In genomic region chr3:69594071-69594470, GRCm38 (mm10) we compare ENCODE assay signal across 20 mouse cellular contexts. TPM values are rescaled to one million over a fixed set of nuclear protein-coding genes. Genes with fewer than 3 reads are reported as not detected.
DNase-seq lines count a peak whose midpoint lies in the region; ATAC-seq and TF ChIP-seq lines count a peak whose summit lies in the region.
"Had no signal": no experiment of that assay in that cellular context is flagged by ENCODE, and none has a peak within 500 bp of the region (broad histone marks: within the 10 kb centered on the region; RNA-seq: fewer than 3 reads in every experiment).

No protein-coding gene starts in this region.

- H3K9me3 ChIP-seq in kidney, postnatal 0 days (replicated peaks; ENCODE audit: low read length) = no peaks in the 10 kb centered on the region
- H3K9me3 ChIP-seq in megakaryocyte, embryonic 14.5 days = peaks cover 10% of the 10 kb centered on the region; the same call in 1 of the 2 replicates
- no peaks in the 10 kb centered on the region for H3K9me3 ChIP-seq in stomach, postnatal 0 days (ENCODE audit: control insufficient read depth, low read length)
- no peaks in the 10 kb centered on the region for H3K9me3 ChIP-seq in intestine, embryonic 15.5 days
- H3K9me3 ChIP-seq: embryonic facial prominence, embryonic 15.5 days; hindbrain, embryonic 15.5 days; lung, embryonic 15.5 days had no signal

- no peaks in the 10 kb centered on the region for H3K27me3 ChIP-seq in kidney, postnatal 0 days (ENCODE audit: insufficient read depth, low read length)
- H3K27me3 ChIP-seq in megakaryocyte, embryonic 14.5 days (replicated peaks) = peaks cover 23% of the 10 kb centered on the region
- H3K27me3 ChIP-seq in stomach, postnatal 0 days (ENCODE audit: control insufficient read depth, insufficient read depth, low read length) = no peaks in the 10 kb centered on the region
- H3K27me3 ChIP-seq in intestine, embryonic 15.5 days (replicated peaks) = no peaks in the 10 kb centered on the region
- H3K27me3 ChIP-seq: CH12.LX; embryonic facial prominence, embryonic 15.5 days; hindbrain, embryonic 15.5 days; lung, embryonic 15.5 days had no signal

- no peak overlapping the region for H3K9ac ChIP-seq in kidney, postnatal 0 days (ENCODE audit: low read depth, low read length)
- H3K9ac ChIP-seq in stomach, postnatal 0 days (ENCODE audit: low read length) = no peak overlapping the region
- no peak overlapping the region for H3K9ac ChIP-seq in intestine, embryonic 15.5 days
- H3K9ac ChIP-seq: embryonic facial prominence, embryonic 15.5 days; hindbrain, embryonic 15.5 days; lung, embryonic 15.5 days had no signal

- H3K36me3 ChIP-seq in kidney, postnatal 0 days (ENCODE audit: insufficient read depth, low read length) = no peaks in the 10 kb centered on the region
- H3K36me3 ChIP-seq in megakaryocyte, embryonic 14.5 days (replicated peaks; ENCODE audit: low read length) = no peaks in the 10 kb centered on the region
- no peaks in the 10 kb centered on the region for H3K36me3 ChIP-seq in stomach, postnatal 0 days (ENCODE audit: control insufficient read depth, insufficient read depth, low read length)
- no peaks in the 10 kb centered on the region for H3K36me3 ChIP-seq in intestine, embryonic 15.5 days
- H3K36me3 ChIP-seq: embryonic facial prominence, embryonic 15.5 days; lung, embryonic 15.5 days had no signal

- peak; percentile 18; the same call in 1 of the 2 replicates for TF ChIP-seq CTCF in kidney, postnatal 0 days (IDR thresholded peaks at IDR 0.05; ENCODE audit: low read depth)
- peak; percentile 19 for TF ChIP-seq CTCF in stomach, postnatal 0 days (IDR thresholded peaks at IDR 0.05; ENCODE audit: low read depth)

- no peaks in the 10 kb centered on the region for H3K4me1 ChIP-seq in kidney, postnatal 0 days (replicated peaks; ENCODE audit: insufficient read depth, low read length)
- peaks cover 9% of the 10 kb centered on the region; the same call in 1 of the 2 replicates for H3K4me1 ChIP-seq in megakaryocyte, embryonic 14.5 days
- H3K4me1 ChIP-seq in stomach, postnatal 0 days (replicated peaks; ENCODE audit: control insufficient read depth, insufficient read depth) = no peaks in the 10 kb centered on the region
- peaks cover 1% of the 10 kb centered on the region; the same call in 1 of the 2 replicates for H3K4me1 ChIP-seq in intestine, embryonic 15.5 days (replicated peaks)
- H3K4me1 ChIP-seq: embryonic facial prominence, embryonic 15.5 days had no signal

- DNase-seq in adrenal gland, postnatal 14 days = peak; percentile 20
- no peak for DNase-seq in adrenal gland, postnatal 4 days (ENCODE audit: low spot score in 2 of 2)
- peak; percentile 27 for DNase-seq in kidney, postnatal 0 days (ENCODE audit: low spot score)
- no peak for DNase-seq in kidney, adult 9 months
- no peak for DNase-seq in stomach, postnatal 0 days (ENCODE audit: low spot score)
- DNase-seq: cerebellum, adult 18-20 months; gastrocnemius, postnatal 25 days; kidney, adult 11 months; kidney, postnatal 25 days; layer of hippocampus, postnatal 36 days; thymus, postnatal 36 days had no signal

- no peak overlapping the region for H3K4me2 ChIP-seq in kidney, postnatal 0 days (ENCODE audit: low read length)
- no peak overlapping the region for H3K4me2 ChIP-seq in stomach, postnatal 0 days (replicated peaks; ENCODE audit: low read depth)
- no peak overlapping the region for H3K4me2 ChIP-seq in intestine, embryonic 15.5 days (replicated peaks)
- H3K4me2 ChIP-seq: embryonic facial prominence, embryonic 15.5 days; hindbrain, embryonic 15.5 days; lung, embryonic 15.5 days had no signal

- TF ChIP-seq EP300 in stomach, postnatal 0 days (optimal IDR thresholded peaks at IDR 0.05) = no peak

- ATAC-seq in kidney, postnatal 0 days (replicated peaks; ENCODE audit: low FRiP score, low read depth) = no peak
- no peak for ATAC-seq in megakaryocyte, adult 5-6 weeks (ENCODE audit: poor library complexity, severe bottlenecking)
- ATAC-seq in stomach, postnatal 0 days (ENCODE audit: low FRiP score, low TSS enrichment) = no peak
- ATAC-seq in intestine, embryonic 15.5 days = no peak; the same call in 1 of the 2 replicates
- ATAC-seq: activated CD4-positive, CD25-positive, alpha-beta regulatory T cell, adult 4 months had no signal

- H3K4me3 ChIP-seq in kidney, postnatal 0 days (replicated peaks; ENCODE audit: low read depth, low read length) = no peak overlapping the region
- peak overlapping the region; percentile 23 for H3K4me3 ChIP-seq in megakaryocyte, embryonic 14.5 days (replicated peaks)
- H3K4me3 ChIP-seq in stomach, postnatal 0 days (ENCODE audit: low read depth, low read length) = no peak overlapping the region
- no peak overlapping the region for H3K4me3 ChIP-seq in intestine, embryonic 15.5 days (replicated peaks)
- H3K4me3 ChIP-seq: embryonic facial prominence, embryonic 15.5 days; forebrain, embryonic 10.5 days; hindbrain, embryonic 15.5 days; lung, embryonic 15.5 days had no signal

- WGBS in kidney, postnatal 0 days = 73% methylated on average over 9 of the region's 9 CpGs
- WGBS in stomach, postnatal 0 days = 60% methylated on average over 9 of the region's 9 CpGs
- 66% methylated on average over 9 of the region's 9 CpGs for WGBS in intestine, embryonic 15.5 days

- H3K27ac ChIP-seq in kidney, postnatal 0 days = no peak overlapping the region
- H3K27ac ChIP-seq in stomach, postnatal 0 days (replicated peaks) = no peak overlapping the region
- no peak overlapping the region for H3K27ac ChIP-seq in intestine, embryonic 15.5 days
- H3K27ac ChIP-seq: embryonic facial prominence, embryonic 15.5 days; forebrain, embryonic 10.5 days; hindbrain, embryonic 15.5 days; lung, embryonic 15.5 days had no signal

RNA-seq across cellular contexts. Expression of gene B3galnt1, which starts 4.7 kb away (rescaled TPM):
- 13.2 and 16.2 TPM in 2 replicates for total RNA-seq in adrenal gland, postnatal 14 days (2021)
- 10 to 100 TPM; 25.9 to 28.9 TPM for total RNA-seq in adrenal gland, postnatal 4 days (2021)
- polyA plus RNA-seq in kidney, postnatal 0 days (2015; fragmentation: Nextera tagmentation; extraction: Ambion mirVana) = 31.4 and 33.9 TPM in 2 replicates
- polyA plus RNA-seq in megakaryocyte, embryonic 14.5 days (2012; ENCODE audit: insufficient read depth, low replicate concordance) = 0.32 TPM in 1 of 2 replicates, not detected in the other
- total RNA-seq in megakaryocyte, adult 5-6 weeks (2015) = 0.41 and 0.42 TPM in 2 replicates
- total RNA-seq in megakaryocyte, adult 5-6 weeks (2017) = 0.65 and 1.7 TPM in 2 replicates
- 21.5 and 23.0 TPM in 2 replicates for polyA plus RNA-seq in stomach, postnatal 0 days (2015; fragmentation: Nextera tagmentation; extraction: Ambion mirVana)
- polyA plus RNA-seq in intestine, embryonic 15.5 days (2015; fragmentation: Nextera tagmentation; extraction: Ambion mirVana) = 26.6 and 33.2 TPM in 2 replicates
- polyA plus RNA-seq: activated CD4-positive, CD25-positive, alpha-beta regulatory T cell, adult 4 months had no signal

Comparison
In these comparisons a context has a peak if more than half of its experiments do, and no peak if none do; other contexts are left out.
1. DNase-seq: peak in adrenal gland, postnatal 14 days (single experiment) and kidney, postnatal 0 days (single experiment); none in adrenal gland, postnatal 4 days (0 of 2), kidney, adult 9 months (single experiment) and stomach, postnatal 0 days (single experiment).
2. RNA of gene B3galnt1, which starts 4.7 kb away (polyA plus RNA-seq): 26.6 to 33.2 TPM in intestine, embryonic 15.5 days, 31.4 to 33.9 TPM in kidney, postnatal 0 days and 21.5 to 23.0 TPM in stomach, postnatal 0 days; 0.32 TPM in megakaryocyte, embryonic 14.5 days; every median in the first group is over 10 times any median in the second.